Mouse (Mus musculus) spleen, adult 18-20 months (tissue): ENCODE data around the gene Vps53.
"Not testable (repeated sequence)": the region's sequence is repeated elsewhere in the genome, so short reads cannot be mapped to it uniquely, and the experiment has no call there.

Experiments
- DNase-seq, 2 experiments: peaks; one replicate each; pipeline ENCODE4 v3.0.0; 2022; ENCODE audit warnings: mixed read lengths in 2 of 2

Vps53 gene

GRCm38 (mm10) chr11:76179495-76180145 lies at the start of gene Vps53, which contains the start of gene Fam57a:
TSS of gene Vps53 (minus strand) at chr11:76179647.
TSS of gene Fam57a (plus strand) at chr11:76179671.
- DNase-seq = peak; percentile 64 to 78

GRCm38 (mm10) chr11:76225051-76225450 lies 45.6 kb upstream of the Vps53 start:
- no peak for DNase-seq

GRCm38 (mm10) chr11:76224631-76225030 lies 45.2 kb upstream of the Vps53 start:
- no peak for DNase-seq

GRCm38 (mm10) chr11:76217390-76217800 lies 37.9 kb upstream of the Vps53 start, which contains the start of the genes Dbil5 and Gemin4:
TSS of gene Dbil5 (plus strand) at chr11:76217608.
TSS of gene Gemin4 (minus strand) at chr11:76217664.
- DNase-seq = peak; percentile 94 to 97

GRCm38 (mm10) chr11:76216681-76217389 lies 37.4 kb upstream of the Vps53 start:
- DNase-seq = peak in 1 of 2 experiments; percentile 6

- no peak for DNase-seq
Observed at GRCm38 (mm10) chr11:76216049-76216540, 36.6 kb upstream of the Vps53 start.

- DNase-seq = no peak
Observed at GRCm38 (mm10) chr11:76215011-76215410, 35.6 kb upstream of the Vps53 start.

- DNase-seq = no peak
Observed at GRCm38 (mm10) chr11:76213841-76214240, 34.4 kb upstream of the Vps53 start.

GRCm38 (mm10) chr11:76211595-76211994 lies 32.1 kb upstream of the Vps53 start:
- DNase-seq = not testable (repeated sequence)

- no peak for DNase-seq
Observed at GRCm38 (mm10) chr11:76210228-76210985, 31.0 kb upstream of the Vps53 start.

GRCm38 (mm10) chr11:76206793-76207192 lies 27.3 kb upstream of the Vps53 start:
- DNase-seq = no peak

- peak; percentile 55 to 73 for DNase-seq
Observed at GRCm38 (mm10) chr11:76201761-76202674, 22.6 kb upstream of the Vps53 start.

GRCm38 (mm10) chr11:76196977-76197469 lies 17.6 kb upstream of the Vps53 start:
- no peak for DNase-seq

- DNase-seq = no peak
Observed at GRCm38 (mm10) chr11:76196275-76196976, 17.0 kb upstream of the Vps53 start.

GRCm38 (mm10) chr11:76186908-76187307 lies 7.5 kb upstream of the Vps53 start:
- no peak for DNase-seq

GRCm38 (mm10) chr11:76183745-76184144 lies 4.3 kb upstream of the Vps53 start:
- no peak for DNase-seq

- DNase-seq = no peak
Observed at GRCm38 (mm10) chr11:76180146-76180540, 696 bp upstream of the Vps53 start.

- DNase-seq = peak in 1 of 2 experiments; percentile 11
Observed at GRCm38 (mm10) chr11:76178726-76179494, 537 bp downstream of the Vps53 start.

- no peak for DNase-seq
Observed at GRCm38 (mm10) chr11:76170207-76170606, 9.2 kb downstream of the Vps53 start.

- DNase-seq = no peak
Observed at GRCm38 (mm10) chr11:76168976-76169375, 10.5 kb downstream of the Vps53 start.
